Mouse (Mus musculus): ENCODE measurements around the gene Galntl5. TPM values are rescaled to one million over a fixed set of nuclear protein-coding genes. Genes with fewer than 3 reads are reported as not detected.
"Not testable (repeated sequence)": the region's sequence is repeated elsewhere in the genome, so short reads cannot be mapped to it uniquely, and the experiment has no call there.

The Galntl5 gene
- polyA plus RNA-seq, 1 experiment from 2014 or later: not detected

- H3K9ac ChIP-seq (ENCODE audit: low read length): peak within 1 kb of the TSS; percentile 94
- peaks cover 8% of the 10 kb centered on the region for H3K4me1 ChIP-seq (ENCODE audit: control insufficient read depth, insufficient read depth, low read length)
- peaks cover 3% of the 10 kb centered on the region; the same call in 1 of the 2 replicates for H3K36me3 ChIP-seq (ENCODE audit: control insufficient read depth, insufficient read depth)
- H3K27ac ChIP-seq (ENCODE audit: low read length): peak within 1 kb of the TSS; percentile 87
- peak within 1 kb of the TSS; percentile 85 for H3K4me3 ChIP-seq (ENCODE audit: low read length)
- H3K4me2 ChIP-seq (ENCODE audit: low read depth, low read length): peak within 1 kb of the TSS; percentile 82
- no peaks in the 10 kb centered on the region for H3K9me3 ChIP-seq (replicated peaks; ENCODE audit: control insufficient read depth, low read length)
- no peak for ATAC-seq (replicated peaks; ENCODE audit: extremely low read depth, insufficient read depth, low FRiP score)
- WGBS: 69% methylated on average over 3 of the region's 3 CpGs
- H3K27me3 ChIP-seq (ENCODE audit: control insufficient read depth, insufficient read depth, low read length): no peaks in the 10 kb centered on the region
Observed at GRCm38 (mm10) chr5:25221604-25222003, 40.3 kb downstream of the Galntl5 start, which contains the start of gene Galnt11. Gene Galnt11 (plus strand): TSS chr5:25221904.

GRCm38 (mm10) chr5:25222752-25223702 is 41.8 kb downstream of the Galntl5 start, which contains the start of gene E130116L18Rik:
Gene E130116L18Rik (minus strand): TSS chr5:25223153.
- Histone ChIP-seq H3K4me3 (ENCODE audit: low read length) (peak within 1 kb of the TSS; percentile 85), H3K27me3 (ENCODE audit: control insufficient read depth, insufficient read depth, low read length) (no peaks in the 10 kb centered on the region), H3K27ac (ENCODE audit: low read length) (peak within 1 kb of the TSS; percentile 87), H3K36me3 (ENCODE audit: control insufficient read depth, insufficient read depth) (peaks cover 3% of the 10 kb centered on the region; the same call in 1 of the 2 replicates), H3K9me3 (replicated peaks; ENCODE audit: control insufficient read depth, low read length) (no peaks in the 10 kb centered on the region), H3K9ac (ENCODE audit: low read length) (peak within 1 kb of the TSS; percentile 94), H3K4me1 (ENCODE audit: control insufficient read depth, insufficient read depth, low read length) (peaks cover 8% of the 10 kb centered on the region), H3K4me2 (ENCODE audit: low read depth, low read length) (peak within 1 kb of the TSS; percentile 82)
- 2% methylated on average over 71 of the region's 72 CpGs for WGBS
- ATAC-seq (replicated peaks; ENCODE audit: extremely low read depth, insufficient read depth, low FRiP score): peak; percentile 96

GRCm38 (mm10) chr5:25224377-25224776 is 43.1 kb downstream of the Galntl5 start:
- not testable (repeated sequence) for H3K4me3 ChIP-seq (ENCODE audit: low read length); ATAC-seq (replicated peaks; ENCODE audit: extremely low read depth, insufficient read depth, low FRiP score); H3K36me3 ChIP-seq (ENCODE audit: control insufficient read depth, insufficient read depth); H3K27ac ChIP-seq (ENCODE audit: low read length); H3K9me3 ChIP-seq (replicated peaks; ENCODE audit: control insufficient read depth, low read length); H3K4me1 ChIP-seq (ENCODE audit: control insufficient read depth, insufficient read depth, low read length); H3K4me2 ChIP-seq (ENCODE audit: low read depth, low read length); H3K27me3 ChIP-seq (ENCODE audit: control insufficient read depth, insufficient read depth, low read length); H3K9ac ChIP-seq (ENCODE audit: low read length)
- WGBS: 87% methylated on average over 1 of the region's 1 CpGs

- H3K9me3 ChIP-seq (replicated peaks; ENCODE audit: control insufficient read depth, low read length): no peaks in the 10 kb centered on the region
- peaks cover 7% of the 10 kb centered on the region; the same call in 1 of the 2 replicates for H3K36me3 ChIP-seq (ENCODE audit: control insufficient read depth, insufficient read depth)
- H3K27me3 ChIP-seq (ENCODE audit: control insufficient read depth, insufficient read depth, low read length): no peaks in the 10 kb centered on the region
- no peak overlapping the region for H3K4me3 ChIP-seq (ENCODE audit: low read length)
- H3K27ac ChIP-seq (ENCODE audit: low read length): no peak overlapping the region
- peaks cover 5% of the 10 kb centered on the region; the same call in 1 of the 2 replicates for H3K4me1 ChIP-seq (ENCODE audit: control insufficient read depth, insufficient read depth, low read length)
- H3K9ac ChIP-seq (ENCODE audit: low read length): no peak overlapping the region
- 85% methylated on average over 6 of the region's 6 CpGs for WGBS
- H3K4me2 ChIP-seq (ENCODE audit: low read depth, low read length): no peak overlapping the region
- no peak for ATAC-seq (replicated peaks; ENCODE audit: extremely low read depth, insufficient read depth, low FRiP score)
Observed at GRCm38 (mm10) chr5:25243101-25243500, 61.8 kb downstream of the Galntl5 start.

GRCm38 (mm10) chr5:25245806-25246472 is 64.7 kb downstream of the Galntl5 start:
- 85% methylated on average over 10 of the region's 10 CpGs for WGBS
- no peaks in the 10 kb centered on the region for H3K27me3 ChIP-seq (ENCODE audit: control insufficient read depth, insufficient read depth, low read length)
- no peak for ATAC-seq (replicated peaks; ENCODE audit: extremely low read depth, insufficient read depth, low FRiP score)
- peaks cover 9% of the 10 kb centered on the region for H3K36me3 ChIP-seq (ENCODE audit: control insufficient read depth, insufficient read depth)
- H3K9me3 ChIP-seq (replicated peaks; ENCODE audit: control insufficient read depth, low read length): no peaks in the 10 kb centered on the region
- no peak overlapping the region for H3K4me3 ChIP-seq (ENCODE audit: low read length)
- peaks cover 5% of the 10 kb centered on the region; the same call in 1 of the 2 replicates for H3K4me1 ChIP-seq (ENCODE audit: control insufficient read depth, insufficient read depth, low read length)
- no peak overlapping the region for H3K4me2 ChIP-seq (ENCODE audit: low read depth, low read length)
- H3K27ac ChIP-seq (ENCODE audit: low read length): no peak overlapping the region
- H3K9ac ChIP-seq (ENCODE audit: low read length): no peak overlapping the region

- Histone ChIP-seq H3K27me3 (ENCODE audit: control insufficient read depth, insufficient read depth, low read length) (no peaks in the 10 kb centered on the region), H3K9me3 (replicated peaks; ENCODE audit: control insufficient read depth, low read length) (no peaks in the 10 kb centered on the region), H3K36me3 (ENCODE audit: control insufficient read depth, insufficient read depth) (peaks cover 12% of the 10 kb centered on the region), H3K4me2 (ENCODE audit: low read depth, low read length) (no peak overlapping the region), H3K27ac (ENCODE audit: low read length) (no peak overlapping the region), H3K9ac (ENCODE audit: low read length) (no peak overlapping the region), H3K4me1 (ENCODE audit: control insufficient read depth, insufficient read depth, low read length) (peaks cover 5% of the 10 kb centered on the region; the same call in 1 of the 2 replicates), H3K4me3 (ENCODE audit: low read length) (no peak overlapping the region)
- 68% methylated on average over 1 of the region's 1 CpGs for WGBS
- ATAC-seq (replicated peaks; ENCODE audit: extremely low read depth, insufficient read depth, low FRiP score): no peak
Observed at GRCm38 (mm10) chr5:25246473-25246865, 65.2 kb downstream of the Galntl5 start.

GRCm38 (mm10) chr5:25247036-25247435 is 65.8 kb downstream of the Galntl5 start:
- H3K36me3 ChIP-seq (ENCODE audit: control insufficient read depth, insufficient read depth): peaks cover 15% of the 10 kb centered on the region
- no peak overlapping the region for H3K27ac ChIP-seq (ENCODE audit: low read length)
- 64% methylated on average over 3 of the region's 3 CpGs for WGBS
- no peak overlapping the region for H3K9ac ChIP-seq (ENCODE audit: low read length)
- no peaks in the 10 kb centered on the region for H3K9me3 ChIP-seq (replicated peaks; ENCODE audit: control insufficient read depth, low read length)
- peaks cover 5% of the 10 kb centered on the region; the same call in 1 of the 2 replicates for H3K4me1 ChIP-seq (ENCODE audit: control insufficient read depth, insufficient read depth, low read length)
- ATAC-seq (replicated peaks; ENCODE audit: extremely low read depth, insufficient read depth, low FRiP score): no peak
- H3K4me3 ChIP-seq (ENCODE audit: low read length): no peak overlapping the region
- no peak overlapping the region for H3K4me2 ChIP-seq (ENCODE audit: low read depth, low read length)
- H3K27me3 ChIP-seq (ENCODE audit: control insufficient read depth, insufficient read depth, low read length): no peaks in the 10 kb centered on the region

- ATAC-seq (replicated peaks; ENCODE audit: extremely low read depth, insufficient read depth, low FRiP score): no peak
- Histone ChIP-seq H3K27me3 (ENCODE audit: control insufficient read depth, insufficient read depth, low read length) (no peaks in the 10 kb centered on the region), H3K4me1 (ENCODE audit: control insufficient read depth, insufficient read depth, low read length) (peaks cover 8% of the 10 kb centered on the region), H3K9me3 (replicated peaks; ENCODE audit: control insufficient read depth, low read length) (no peaks in the 10 kb centered on the region), H3K4me2 (ENCODE audit: low read depth, low read length) (no peak overlapping the region), H3K27ac (ENCODE audit: low read length) (no peak overlapping the region), H3K4me3 (ENCODE audit: low read length) (no peak overlapping the region), H3K36me3 (ENCODE audit: control insufficient read depth, insufficient read depth) (peaks cover 17% of the 10 kb centered on the region), H3K9ac (ENCODE audit: low read length) (no peak overlapping the region)
- WGBS: 47% methylated on average over 2 of the region's 2 CpGs
Observed at GRCm38 (mm10) chr5:25252423-25252822, 71.2 kb downstream of the Galntl5 start.

Measured in heart, embryonic 16.5 days (tissue).